Mouse (Mus musculus) testis, adult 2 months (tissue): ENCODE data around the gene Fam184b.

Source experiments
- CTCF ChIP-seq: fragments of 200-500 bp; IDR thresholded peaks from 2 replicates; pipeline ENCODE4 v1.5.1; 2012; ENCODE audit warnings: low read depth, mild to moderate bottlenecking, inconsistent platforms, low read length, moderate library complexity; ENCODE audit not compliant: control insufficient read depth, insufficient read depth, insufficient replicate concordance
- POLR2A ChIP-seq: fragments of 200-500 bp; IDR thresholded peaks from 2 replicates; pipeline ENCODE4 v1.6.1; 2012; ENCODE audit warnings: low read depth, mild to moderate bottlenecking, inconsistent platforms, low read length, moderate library complexity; ENCODE audit not compliant: control insufficient read depth

DNA sequence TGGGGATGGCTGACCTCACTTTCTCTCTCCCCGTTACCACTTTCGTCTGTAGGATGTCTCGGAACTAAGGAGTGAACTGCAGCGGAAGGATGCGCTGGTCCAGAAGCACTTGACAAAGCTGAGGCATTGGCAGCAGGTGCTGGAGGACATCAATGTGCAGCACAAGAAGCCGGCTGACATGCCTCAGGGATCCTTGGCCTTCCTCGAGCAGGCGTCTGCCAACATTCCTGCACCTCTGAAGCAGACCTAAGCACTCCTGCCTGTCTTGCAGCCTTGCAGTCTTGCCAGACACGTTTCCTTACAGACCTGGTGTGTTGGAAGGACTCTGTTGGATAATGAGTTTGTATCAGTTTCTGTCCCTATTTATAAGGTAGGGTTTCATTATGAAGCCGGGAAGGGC, 114.3 kb downstream of the Fam184b start:
- TF ChIP-seq CTCF (no peak), POLR2A (no peak)
